Mouse (Mus musculus) liver (tissue): ENCODE results near the gene Rad17.
A peak's percentile ranks its signal among the peaks of the same experiment; 100 is the strongest.

Experiments
- DNase-seq: peaks from one replicate; pipeline ENCODE4 v3.0.0-alpha.2; 2020; ENCODE audit warnings: mixed read lengths

Rad17 gene

DNA sequence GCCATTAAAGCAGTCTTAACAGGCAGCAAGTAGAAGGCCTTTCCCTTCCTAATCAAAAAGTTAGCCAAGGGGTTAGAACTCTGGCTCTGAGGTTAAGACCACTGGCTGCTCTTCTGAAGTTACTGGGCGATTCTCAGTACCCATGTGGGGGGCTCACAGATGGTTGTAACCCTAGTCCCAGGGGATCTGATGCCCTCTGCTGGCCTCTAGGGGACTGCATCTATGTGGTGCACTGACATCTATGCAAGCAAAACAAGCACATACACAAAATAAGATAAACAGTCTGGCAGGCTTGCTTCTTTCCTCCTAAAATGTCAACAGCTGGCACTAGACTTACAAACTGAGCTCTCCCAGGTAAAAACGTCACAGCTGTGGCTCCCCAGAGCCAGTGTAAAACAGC is 37.9 kb downstream of the Rad17 start:
- DNase-seq, result no peak

DNA sequence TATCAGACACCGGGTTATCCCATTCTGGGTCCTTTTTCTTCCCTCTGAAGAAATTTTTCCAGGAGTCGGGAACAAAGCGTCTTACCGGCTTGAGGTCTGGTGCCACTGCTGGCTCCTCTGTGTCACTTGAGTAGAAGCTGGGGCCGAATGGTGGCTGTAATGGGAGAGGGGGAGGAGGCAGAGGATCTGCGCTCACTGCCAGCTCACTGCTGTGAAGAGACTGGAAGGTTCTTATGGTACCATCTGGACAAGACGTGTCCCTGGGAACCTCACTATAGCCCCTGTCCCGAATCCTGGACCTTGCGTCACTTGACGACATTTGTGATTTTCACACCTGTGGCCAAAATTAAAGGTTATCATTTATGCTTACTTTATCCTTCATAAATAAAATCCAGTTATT is 38.6 kb downstream of the Rad17 start:
- no peak for DNase-seq

DNA sequence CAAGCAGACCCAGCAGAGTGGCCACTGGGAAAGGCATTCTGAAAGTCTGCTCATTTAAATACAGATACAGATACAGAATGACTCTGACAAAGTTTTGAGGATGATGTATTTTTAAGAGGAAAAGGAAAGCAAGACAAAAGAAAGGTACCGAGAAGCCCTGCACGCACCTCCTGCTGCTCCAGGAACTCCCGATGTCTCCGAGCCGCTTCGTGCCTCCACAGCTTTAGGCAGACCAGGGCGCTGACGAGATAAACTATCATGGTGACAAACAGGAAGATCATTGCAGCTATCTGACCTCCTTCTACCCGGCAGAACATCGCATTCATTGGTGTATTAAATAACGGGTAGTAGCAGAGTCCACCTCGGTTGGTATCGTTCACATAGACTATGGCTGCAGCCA is 39.6 kb downstream of the Rad17 start:
- DNase-seq, result no peak

DNA sequence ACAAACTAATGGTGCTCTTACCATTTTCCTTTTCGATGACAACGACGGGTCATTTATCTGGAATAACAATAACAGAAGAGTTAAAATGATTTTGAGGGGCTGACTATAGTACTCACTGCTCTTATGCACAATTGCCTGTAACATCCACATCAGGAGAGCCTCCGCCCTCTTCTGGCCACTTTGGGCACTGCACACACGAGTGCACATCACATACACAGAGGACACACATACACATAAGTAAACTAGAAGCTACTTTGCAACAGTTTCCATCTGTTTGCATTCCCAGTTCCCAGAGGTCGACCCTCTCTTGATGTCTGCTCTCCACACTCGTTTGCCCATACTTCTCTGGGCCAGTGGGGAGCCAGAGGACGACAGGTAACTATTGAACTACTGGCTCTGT is 43.1 kb downstream of the Rad17 start:
- no peak for DNase-seq

- DNase-seq, result no peak
These were observed 45.0 kb downstream of the Rad17 start for GRCm38 (mm10) chr13:100605845-100606244.

GRCm38 (mm10) chr13:100603738-100604095 is 47.1 kb downstream of the Rad17 start:
- DNase-seq, result no peak

DNA sequence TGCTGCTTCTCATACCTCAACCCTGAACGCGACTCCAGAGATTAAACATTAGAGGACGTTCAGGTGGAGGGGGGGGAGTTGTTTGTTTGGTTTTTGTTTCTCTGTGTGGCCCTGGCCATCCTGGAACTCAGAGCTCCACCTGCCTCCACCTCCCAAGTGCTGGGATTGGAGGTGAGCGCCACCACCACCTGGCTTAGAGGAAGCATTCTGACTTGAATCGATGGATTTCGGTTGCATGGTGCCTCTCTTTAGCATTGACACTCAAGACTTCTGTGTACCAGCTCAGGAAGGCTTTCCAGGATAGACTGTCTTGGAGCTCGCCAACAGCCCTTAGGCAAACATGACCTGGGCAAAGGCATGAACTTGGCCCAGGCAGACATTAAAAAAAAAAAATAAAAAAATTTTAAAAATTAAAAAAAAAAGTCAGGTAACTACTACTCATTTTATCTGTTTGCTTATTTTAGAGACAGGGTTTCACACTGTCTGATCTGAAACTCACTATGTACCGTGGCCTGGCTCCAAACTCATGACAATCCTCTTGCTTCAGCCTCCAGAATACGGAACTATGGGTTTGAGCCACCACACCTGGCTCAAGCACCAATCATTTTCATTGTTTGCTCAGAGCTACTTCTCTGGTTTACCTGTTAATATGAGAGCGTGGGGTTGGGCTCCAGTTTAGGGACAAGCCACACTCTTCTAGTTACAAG is 47.7 kb downstream of the Rad17 start:
- no peak for DNase-seq

DNA sequence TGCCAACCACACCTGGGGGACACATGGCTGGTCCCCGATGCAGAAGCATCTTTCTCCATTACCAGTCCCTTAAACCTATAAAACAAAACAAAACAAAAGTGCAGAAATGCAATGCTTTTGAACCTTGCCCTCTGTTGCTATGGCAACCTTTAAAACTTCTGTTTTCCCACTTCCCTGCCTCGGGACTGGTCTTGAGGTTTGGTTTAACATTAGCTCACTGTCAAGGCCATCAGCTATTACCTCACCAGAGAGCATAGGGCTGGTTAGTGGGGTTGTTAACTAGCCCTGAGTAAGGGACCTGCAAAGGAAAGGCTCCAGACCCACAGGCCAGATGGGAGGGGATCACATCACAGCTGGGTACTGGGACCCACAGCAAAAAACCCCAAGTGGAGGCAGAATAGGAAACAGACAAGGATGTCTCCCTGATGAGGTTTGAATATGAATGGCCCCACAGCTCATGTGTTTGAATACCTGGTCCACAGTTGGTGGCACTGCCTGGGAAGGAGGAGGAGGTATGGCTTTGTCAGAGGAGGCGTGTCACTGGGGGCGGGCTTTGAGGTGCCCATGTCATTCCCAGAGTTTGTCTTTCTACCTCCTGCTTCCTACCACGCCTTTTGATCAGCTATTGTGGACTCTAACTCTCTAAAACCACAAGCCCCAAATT is 48.5 kb downstream of the Rad17 start:
- peak; percentile 30 for DNase-seq

GRCm38 (mm10) chr13:100601034-100601433 is 49.8 kb downstream of the Rad17 start:
- DNase-seq, result peak; percentile 36

GRCm38 (mm10) chr13:100600317-100600716 is 50.5 kb downstream of the Rad17 start:
- DNase-seq, result no peak

- no peak for DNase-seq
These were observed 53.6 kb downstream of the Rad17 start for GRCm38 (mm10) chr13:100597284-100597683.

DNA sequence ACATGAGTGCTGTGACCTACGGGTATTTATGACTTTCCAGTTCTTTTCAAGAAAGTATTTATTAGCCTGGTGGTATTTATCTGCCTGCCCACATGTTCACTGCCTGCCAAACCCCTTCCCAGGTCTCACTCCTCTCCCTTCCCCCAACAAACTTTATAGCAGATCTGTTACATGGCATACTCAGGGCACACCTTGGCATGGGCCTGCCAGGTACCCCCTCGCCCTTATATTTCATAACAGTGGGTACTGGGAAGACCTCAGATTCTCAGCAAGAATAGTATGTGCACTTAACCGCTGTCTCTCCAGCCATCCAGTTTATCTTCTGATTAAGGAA is 55.3 kb downstream of the Rad17 start:
- DNase-seq, result no peak

GRCm38 (mm10) chr13:100594838-100595551 is 55.9 kb downstream of the Rad17 start:
- DNase-seq, result no peak

- DNase-seq, result peak; percentile 27
These were observed 56.6 kb downstream of the Rad17 start for GRCm38 (mm10) chr13:100594041-100594792.

DNA sequence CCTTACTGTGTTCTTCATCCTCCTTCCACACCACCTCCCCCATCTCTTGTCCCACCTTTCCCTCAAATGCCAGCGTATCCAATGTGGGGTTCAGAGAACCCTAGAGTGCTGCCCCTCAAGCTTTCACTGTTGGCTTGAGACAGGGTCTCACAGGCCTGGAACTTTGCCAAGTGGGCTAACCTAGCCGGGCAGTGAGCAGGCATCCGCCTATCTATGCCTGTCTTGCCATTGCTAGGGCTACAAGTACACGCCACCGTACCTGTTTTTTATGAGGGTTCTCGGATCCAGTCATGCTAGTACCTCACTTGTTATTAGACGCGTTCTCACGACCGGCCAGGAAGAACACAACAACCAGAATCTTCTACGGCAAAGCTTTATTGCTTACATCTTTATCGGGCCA is 62.2 kb downstream of the Rad17 start:
- no peak for DNase-seq

DNA sequence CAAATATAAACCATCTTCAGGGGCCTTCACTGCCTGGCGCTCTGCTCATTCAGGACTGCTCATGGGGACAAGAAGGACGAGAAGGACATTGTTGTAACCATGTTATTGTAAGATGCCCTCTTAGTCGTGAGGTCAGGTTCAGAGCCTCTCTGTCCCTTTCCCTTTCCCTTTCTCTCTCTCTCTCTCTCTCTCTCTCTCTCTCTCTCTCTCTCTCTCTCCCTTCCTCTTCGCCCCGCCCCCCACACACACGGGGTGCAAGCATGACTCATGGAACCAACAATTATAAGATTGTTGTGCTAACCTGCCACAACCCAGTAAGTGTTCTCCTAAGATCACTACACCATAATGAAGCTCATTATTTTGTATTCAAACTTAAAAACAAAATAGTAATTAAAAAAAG is 68.7 kb downstream of the Rad17 start:
- no peak for DNase-seq

DNA sequence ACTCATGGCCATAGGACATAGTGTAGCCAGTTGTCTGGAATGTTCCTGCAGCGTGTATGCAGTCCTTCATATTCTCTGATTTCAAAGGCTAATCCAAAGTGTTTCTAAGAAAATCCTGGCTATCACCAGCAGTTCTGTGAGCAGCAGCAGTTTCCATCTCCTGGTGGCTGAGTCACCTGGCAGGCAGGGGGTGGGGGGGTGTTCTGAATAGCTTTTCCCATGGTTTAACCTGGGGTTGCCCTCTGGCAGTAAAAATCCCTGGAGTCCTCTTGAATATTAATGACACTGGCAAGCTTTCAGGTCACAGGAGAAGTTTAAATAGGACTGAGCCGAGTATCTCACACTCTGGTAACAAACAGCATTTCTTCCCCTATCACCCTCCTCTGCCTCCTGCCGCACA is 69.2 kb downstream of the Rad17 start:
- no peak for DNase-seq

GRCm38 (mm10) chr13:100579951-100580350 is 70.9 kb downstream of the Rad17 start:
- no peak for DNase-seq

DNA sequence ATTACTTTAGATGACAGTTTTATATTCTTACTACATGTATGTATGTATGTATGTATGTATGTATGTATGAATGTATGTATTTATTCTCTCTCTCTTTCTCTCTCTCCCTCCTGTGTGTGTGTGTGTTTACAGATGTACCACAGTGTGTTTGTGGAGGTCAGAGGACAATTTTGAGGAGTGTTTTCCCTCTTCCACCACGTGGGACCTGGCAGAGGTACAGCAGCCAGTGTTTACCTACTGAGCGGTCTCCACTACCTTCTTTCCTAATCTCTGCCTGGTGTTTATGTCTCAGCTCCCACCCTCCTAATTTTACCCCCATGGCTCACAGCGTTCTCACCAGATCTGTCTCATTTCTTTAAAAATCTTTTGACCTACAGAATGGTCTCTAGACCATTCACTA is 71.6 kb downstream of the Rad17 start:
- DNase-seq, result no peak

DNA sequence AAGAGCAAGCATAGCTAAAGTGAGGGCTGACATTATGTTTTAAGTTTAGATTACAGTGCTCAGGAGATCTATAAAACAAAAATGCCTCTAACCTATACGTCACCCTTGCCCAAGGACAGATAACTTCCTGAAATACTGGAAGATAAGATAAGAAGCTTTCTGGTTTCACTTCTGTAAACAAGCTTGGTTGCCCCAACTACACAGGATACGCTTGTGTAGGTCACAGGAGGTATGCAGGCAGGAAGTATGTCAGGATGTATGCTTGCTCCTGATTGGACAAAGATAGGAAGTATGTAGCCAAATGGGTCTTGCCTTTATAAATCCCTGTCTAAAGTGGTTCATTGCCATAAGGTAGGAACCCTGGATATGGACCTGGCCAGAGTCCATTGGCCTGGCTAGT is 74.9 kb downstream of the Rad17 start:
- DNase-seq, result no peak

GRCm38 (mm10) chr13:100570713-100571112 is 80.1 kb downstream of the Rad17 start:
- no peak for DNase-seq

DNA sequence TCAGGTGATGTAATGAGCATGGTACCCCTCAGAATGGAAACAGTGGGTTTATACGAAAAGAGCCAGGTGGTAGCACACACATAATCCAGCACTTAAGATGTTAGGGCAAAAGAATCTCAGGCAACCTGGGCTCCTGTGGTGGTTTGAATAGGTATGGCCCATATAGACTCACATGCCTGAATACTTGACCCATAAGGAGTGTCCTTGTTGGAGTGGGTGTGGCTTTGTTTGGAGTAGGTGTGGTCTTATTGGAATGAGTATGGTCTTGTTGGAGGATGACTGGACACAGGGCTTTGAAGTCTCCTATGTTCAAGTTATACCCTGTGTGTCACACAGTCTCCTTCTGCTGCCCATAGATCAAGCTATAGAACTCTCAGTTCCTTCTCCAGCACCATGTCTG is 82.5 kb downstream of the Rad17 start:
- no peak for DNase-seq
